Mouse (Mus musculus) C2C12 (cell line): ENCODE results near the gene Wdr60. TPM values are rescaled to one million over a fixed set of nuclear protein-coding genes. Genes with fewer than 3 reads are reported as not detected.
A peak's percentile ranks its signal among the peaks of the same experiment; 100 is the strongest.

Experiments
- H3K27me3 ChIP-seq: one replicate; pipeline ENCODE4 v1.6.1; 2011; ENCODE audit not compliant: control insufficient read depth, insufficient read depth, insufficient read length
- H3K36me3 ChIP-seq: one replicate; pipeline ENCODE4 v1.6.1; 2011; ENCODE audit not compliant: control insufficient read depth, insufficient read depth
- H3K4me3 ChIP-seq: one replicate; pipeline ENCODE4 v1.5.1; 2011; ENCODE audit warnings: mild to moderate bottlenecking, control low read depth; ENCODE audit not compliant: poor library complexity, insufficient read depth, severe bottlenecking
- H3K79me2 ChIP-seq: one replicate; pipeline ENCODE4 v1.6.1; 2011; ENCODE audit not compliant: control insufficient read depth, insufficient read depth
- H3K79me3 ChIP-seq: one replicate; pipeline ENCODE4 v1.6.1; 2011; ENCODE audit warnings: low read depth, control low read depth
- H3ac ChIP-seq: one replicate; pipeline ENCODE3; 2011; ENCODE audit warnings: low read depth; ENCODE audit not compliant: control insufficient read depth, insufficient read length
- CEBPB ChIP-seq: IDR thresholded peaks from one replicate; pipeline ENCODE4 v1.6.1; 2011; ENCODE audit warnings: low read depth, mild to moderate bottlenecking, control low read depth, moderate library complexity
- CTCF ChIP-seq: IDR thresholded peaks from one replicate; pipeline ENCODE4 v1.5.1; 2011; ENCODE audit not compliant: control insufficient read depth, insufficient read depth, insufficient read length
- FOSL1 ChIP-seq: IDR thresholded peaks from one replicate; pipeline ENCODE4 v1.8.0; 2011; ENCODE audit warnings: mild to moderate bottlenecking, low read length; ENCODE audit not compliant: poor library complexity, insufficient read depth, severe bottlenecking
- MAX ChIP-seq: IDR thresholded peaks from one replicate; pipeline ENCODE4 v1.6.1; 2011; ENCODE audit warnings: mild to moderate bottlenecking, control low read depth
- MYOD1 ChIP-seq: IDR thresholded peaks from one replicate; pipeline ENCODE4 v1.6.1; 2011; ENCODE audit warnings: low read depth; ENCODE audit not compliant: control insufficient read depth, insufficient read length
- MYOG ChIP-seq: IDR thresholded peaks from one replicate; pipeline ENCODE4 v1.6.1; 2011; ENCODE audit not compliant: control insufficient read depth, insufficient read length; ENCODE audit errors: extremely low read depth
- USF1 ChIP-seq: IDR thresholded peaks from one replicate; pipeline ENCODE4 v1.6.1; 2011; ENCODE audit warnings: low read depth, mild to moderate bottlenecking, control low read depth, moderate library complexity
- microRNA-seq: library from miRNA; unstranded; fragments of <30 nt; microRNA quantifications from one replicate; pipeline ENCODE4, GENCODE M21; 2019; ENCODE audit warnings: borderline microRNAs expressed
- polyA plus RNA-seq: library from polyadenylated mRNA; unstranded; fragments of >200 nt; fragmentation: generic; extraction: Trizol; gene quantifications from one replicate; pipeline ENCODE4 v1.2.1, GENCODE M21; 2012; ENCODE audit warnings: missing spikeins

Gene Wdr60
- polyA plus RNA-seq, 1 experiment = 4.4 TPM

DNA sequence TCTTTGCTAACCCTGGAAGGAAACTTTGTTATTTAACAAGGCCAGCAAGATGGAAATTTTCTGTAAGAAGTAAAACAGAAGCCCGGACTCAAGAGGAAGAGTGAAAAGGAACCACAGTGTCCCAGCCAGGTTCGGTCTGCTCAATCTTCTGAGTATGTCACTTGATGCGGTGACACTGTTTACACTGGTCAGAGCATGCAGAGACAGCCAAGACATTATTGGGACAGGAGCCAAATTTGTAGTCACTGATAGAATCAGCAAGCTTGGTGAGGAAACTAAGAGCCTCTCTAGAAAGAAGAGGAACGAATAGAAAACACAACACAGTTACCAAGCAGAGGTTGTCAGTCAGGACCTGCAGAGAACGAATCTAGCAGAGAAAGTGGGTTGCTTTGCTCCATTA is 93.2 kb downstream of the Wdr60 start:
- Histone ChIP-seq H3K79me3 (no peaks in the 10 kb centered on the region), H3ac (no peak overlapping the region)
- TF ChIP-seq USF1 (no peak), CEBPB (no peak), MAX (no peak), CTCF (no peak), MYOG (no peak), MYOD1 (no peak), FOSL1 (no peak)

DNA sequence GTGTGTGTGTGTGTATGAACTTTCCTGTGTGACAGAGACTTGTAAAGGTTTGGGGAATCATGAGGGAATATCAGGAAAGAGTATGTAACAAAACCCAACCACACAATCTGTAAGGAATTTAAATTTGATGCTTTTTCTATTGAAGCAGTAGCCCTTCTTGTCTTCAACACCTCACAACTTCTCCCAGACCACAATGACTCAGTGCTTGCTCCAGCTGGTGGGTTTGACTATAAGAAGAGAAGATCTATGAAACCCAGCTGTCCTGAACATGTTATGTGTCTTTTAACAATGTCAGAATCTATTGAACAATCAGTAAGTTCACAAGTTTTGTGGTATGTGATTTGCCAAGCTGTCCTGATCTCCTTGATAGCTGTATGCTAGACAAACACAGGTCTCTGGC is 97.5 kb downstream of the Wdr60 start:
- Histone ChIP-seq H3K27me3 (no peaks in the 10 kb centered on the region), H3K36me3 (no peaks in the 10 kb centered on the region), H3K79me3 (no peaks in the 10 kb centered on the region), H3ac (no peak overlapping the region), H3K79me2 (no peaks in the 10 kb centered on the region), H3K4me3 (no peak overlapping the region)
- TF ChIP-seq FOSL1 (no peak), CEBPB (no peak), MYOG (no peak), CTCF (no peak), MAX (no peak), MYOD1 (peak; percentile 39)

More for the DNA sequence above, 93.2 kb downstream of the Wdr60 start:
- H3K36me3 ChIP-seq = no peaks in the 10 kb centered on the region
- H3K4me3 ChIP-seq = no peak overlapping the region
- no peaks in the 10 kb centered on the region for H3K79me2 ChIP-seq
- H3K27me3 ChIP-seq = no peaks in the 10 kb centered on the region

DNA sequence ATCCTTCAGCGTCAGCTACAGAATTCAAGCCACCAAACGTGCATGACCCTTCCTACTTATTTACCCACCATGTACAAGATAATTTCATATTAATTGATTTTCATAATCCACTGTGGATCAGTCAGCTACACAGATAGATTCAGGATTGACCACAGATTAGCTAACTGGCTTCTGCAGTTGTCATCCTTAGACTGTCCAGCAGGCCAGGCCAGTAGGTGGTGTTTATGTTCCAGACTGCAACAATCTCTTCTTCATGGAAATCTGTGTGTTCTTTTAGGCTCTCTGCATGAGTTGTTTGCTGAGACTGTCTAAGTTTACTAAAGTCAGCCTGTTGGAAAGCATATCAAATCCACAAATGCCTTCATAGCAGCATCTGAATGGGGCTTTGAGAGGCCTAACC is 103.1 kb downstream of the Wdr60 start:
- H3K36me3 ChIP-seq = no peaks in the 10 kb centered on the region
- H3K79me2 ChIP-seq = no peaks in the 10 kb centered on the region
- no peaks in the 10 kb centered on the region for H3K27me3 ChIP-seq
- no peak overlapping the region for H3ac ChIP-seq
- no peak overlapping the region for H3K4me3 ChIP-seq
- TF ChIP-seq MYOG = no peak
- TF ChIP-seq MAX = no peak
- TF ChIP-seq FOSL1 = no peak
- no peak for TF ChIP-seq USF1
- no peak for TF ChIP-seq CTCF
- TF ChIP-seq MYOD1 = no peak
- TF ChIP-seq CEBPB = no peak
- no peaks in the 10 kb centered on the region for H3K79me3 ChIP-seq

DNA sequence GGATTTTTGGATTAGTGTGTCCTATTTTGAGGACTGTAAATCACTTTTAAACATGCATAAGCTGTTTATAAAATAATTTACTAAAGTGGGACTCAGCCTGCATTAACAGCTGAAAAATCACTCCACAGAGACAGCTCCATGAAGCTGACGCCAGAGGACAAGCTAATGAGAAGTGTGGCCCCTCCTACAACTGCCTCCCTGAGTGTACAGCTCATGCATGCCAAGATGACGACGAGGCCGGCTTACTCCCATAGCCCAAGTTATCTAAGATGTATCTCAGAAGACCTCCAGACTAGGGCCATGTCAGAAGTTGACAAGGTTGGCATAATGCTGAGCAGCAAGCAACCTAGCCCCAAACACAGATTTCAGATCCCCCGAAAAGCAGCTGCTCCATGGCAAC is 103.6 kb downstream of the Wdr60 start:
- no peaks in the 10 kb centered on the region for H3K79me2 ChIP-seq
- H3K36me3 ChIP-seq = no peaks in the 10 kb centered on the region
- TF ChIP-seq MAX (no peak), CTCF (no peak), USF1 (no peak), CEBPB (no peak), MYOG (no peak)
- H3ac ChIP-seq = no peak overlapping the region
- no peaks in the 10 kb centered on the region for H3K27me3 ChIP-seq
- H3K79me3 ChIP-seq = no peaks in the 10 kb centered on the region
- H3K4me3 ChIP-seq = no peak overlapping the region

DNA sequence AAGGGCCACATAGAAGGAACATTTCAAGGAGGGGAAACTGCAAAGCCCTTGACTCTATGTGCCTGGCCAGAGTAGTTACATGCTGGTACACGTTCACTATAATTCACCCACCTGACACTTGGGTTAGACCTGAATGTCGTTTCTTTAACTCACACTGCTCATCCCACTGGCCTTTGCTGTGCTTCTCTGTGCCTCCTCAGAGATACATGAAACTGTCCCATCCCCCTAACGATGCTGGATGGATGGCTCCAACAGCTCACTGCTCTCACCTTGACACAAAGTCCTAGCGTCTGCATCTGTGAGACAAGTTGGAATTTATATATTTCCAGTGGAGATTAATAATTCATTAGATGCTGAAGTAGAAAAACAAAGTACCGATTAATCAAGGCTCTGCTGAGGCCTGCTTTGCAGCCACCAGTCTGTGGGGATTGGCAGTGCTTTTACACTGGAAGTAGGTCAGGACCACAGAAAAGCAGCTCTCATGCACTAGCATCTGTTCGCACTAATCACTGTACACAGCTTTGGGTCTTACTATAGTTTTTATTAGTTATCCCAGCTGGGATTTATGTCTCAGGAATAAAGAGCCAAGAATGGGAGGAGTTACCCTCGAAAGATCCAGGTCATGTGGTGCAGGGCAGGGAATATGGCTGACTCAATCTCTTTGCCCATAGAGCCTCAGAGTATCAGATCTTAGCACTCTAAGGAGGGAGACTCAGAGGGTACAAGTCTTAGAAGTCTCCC is 105.9 kb downstream of the Wdr60 start:
- H3K79me3 ChIP-seq = no peaks in the 10 kb centered on the region
- H3K36me3 ChIP-seq = no peaks in the 10 kb centered on the region
- no peaks in the 10 kb centered on the region for H3K79me2 ChIP-seq
- TF ChIP-seq USF1 (peak; percentile 74), MYOD1 (peak; percentile 27), FOSL1 (no peak)
- H3K27me3 ChIP-seq = no peaks in the 10 kb centered on the region
- H3K4me3 ChIP-seq = no peak overlapping the region
- no peak overlapping the region for H3ac ChIP-seq

Small RNA genes lying within 50 kb of the gene (microRNA-seq; reads per million reads assigned to microRNA genes)
- gene Gm23190 = not detected

Other genes starting within 250 kb of the Wdr60 start
- gene Zfp386, start 215.3 kb downstream of the Wdr60 start, polyA plus RNA-seq = 6.6 TPM
- gene Vipr2, start 185.3 kb downstream of the Wdr60 start, polyA plus RNA-seq = 0.11 TPM
- not detected for gene Gm11027, start 12.4 kb upstream of the Wdr60 start, polyA plus RNA-seq
- gene Esyt2, start 18.2 kb upstream of the Wdr60 start, polyA plus RNA-seq = 19.3 TPM
- gene Ncapg2, start 142.4 kb upstream of the Wdr60 start, polyA plus RNA-seq = 14.3 TPM
- gene Ptprn2, start 222.7 kb upstream of the Wdr60 start, polyA plus RNA-seq = 0.41 TPM